Mouse (Mus musculus): ENCODE measurements around the gene Tkt. TPM values are rescaled to one million over a fixed set of nuclear protein-coding genes. Genes with fewer than 3 reads are reported as not detected.

Gene Tkt
- polyA plus RNA-seq, 1 experiment, result 269 TPM

GRCm38 (mm10) chr14:30610304-30610703 is 62.1 kb downstream of the Tkt start:
- Histone ChIP-seq H3K4me1 (replicated peaks; ENCODE audit: control insufficient read depth, insufficient read depth, low read length) (peaks cover 17% of the 10 kb centered on the region), H3K4me3 (ENCODE audit: control insufficient read depth, insufficient read depth, low read length) (no peak overlapping the region), H3K36me3 (ENCODE audit: control insufficient read depth, insufficient read depth, low read length) (peaks cover 14% of the 10 kb centered on the region), H3K27me3 (ENCODE audit: control insufficient read depth, insufficient read depth, low read length) (no peaks in the 10 kb centered on the region), H3K27ac (ENCODE audit: control insufficient read depth, insufficient read depth, low read length) (no peak overlapping the region)
- TF ChIP-seq POLR2A (IDR thresholded peaks at IDR 0.05; ENCODE audit: control insufficient read depth, extremely low read depth, insufficient read depth, low read length, poor library complexity) (no peak), CTCF (IDR thresholded peaks at IDR 0.05; ENCODE audit: borderline replicate concordance, control insufficient read depth, extremely low read depth, insufficient read depth, low read length, poor library complexity) (no peak)
- 95% methylated on average over 2 of the region's 2 CpGs for WGBS
- DNase-seq, result no peak

- H3K4me1 ChIP-seq (replicated peaks; ENCODE audit: control insufficient read depth, insufficient read depth, low read length), result peaks cover 17% of the 10 kb centered on the region
- WGBS, result 92% methylated on average over 3 of the region's 3 CpGs
- H3K27ac ChIP-seq (ENCODE audit: control insufficient read depth, insufficient read depth, low read length), result no peak overlapping the region
- no peak overlapping the region for H3K4me3 ChIP-seq (ENCODE audit: control insufficient read depth, insufficient read depth, low read length)
- H3K36me3 ChIP-seq (ENCODE audit: control insufficient read depth, insufficient read depth, low read length), result peaks cover 12% of the 10 kb centered on the region
- no peak for DNase-seq
- TF ChIP-seq CTCF (IDR thresholded peaks at IDR 0.05; ENCODE audit: borderline replicate concordance, control insufficient read depth, extremely low read depth, insufficient read depth, low read length, poor library complexity) (no peak), POLR2A (IDR thresholded peaks at IDR 0.05; ENCODE audit: control insufficient read depth, extremely low read depth, insufficient read depth, low read length, poor library complexity) (no peak)
- no peaks in the 10 kb centered on the region for H3K27me3 ChIP-seq (ENCODE audit: control insufficient read depth, insufficient read depth, low read length)
Measured at GRCm38 (mm10) chr14:30610940-30611339, 62.8 kb downstream of the Tkt start.

GRCm38 (mm10) chr14:30612523-30612922 is 64.4 kb downstream of the Tkt start:
- peak; percentile 77 for DNase-seq
- Histone ChIP-seq H3K36me3 (ENCODE audit: control insufficient read depth, insufficient read depth, low read length) (peaks cover 12% of the 10 kb centered on the region), H3K4me3 (ENCODE audit: control insufficient read depth, insufficient read depth, low read length) (no peak overlapping the region), H3K27me3 (ENCODE audit: control insufficient read depth, insufficient read depth, low read length) (no peaks in the 10 kb centered on the region), H3K4me1 (replicated peaks; ENCODE audit: control insufficient read depth, insufficient read depth, low read length) (peaks cover 14% of the 10 kb centered on the region), H3K27ac (ENCODE audit: control insufficient read depth, insufficient read depth, low read length) (no peak overlapping the region)
- WGBS, result 18% methylated on average over 7 of the region's 7 CpGs
- TF ChIP-seq POLR2A (IDR thresholded peaks at IDR 0.05; ENCODE audit: control insufficient read depth, extremely low read depth, insufficient read depth, low read length, poor library complexity) (no peak), CTCF (IDR thresholded peaks at IDR 0.05; ENCODE audit: borderline replicate concordance, control insufficient read depth, extremely low read depth, insufficient read depth, low read length, poor library complexity) (peak; percentile 94)

- WGBS, result 88% methylated on average over 2 of the region's 2 CpGs
- H3K27me3 ChIP-seq (ENCODE audit: control insufficient read depth, insufficient read depth, low read length), result no peaks in the 10 kb centered on the region
- no peak overlapping the region for H3K4me3 ChIP-seq (ENCODE audit: control insufficient read depth, insufficient read depth, low read length)
- no peak for DNase-seq
- no peak for TF ChIP-seq POLR2A (IDR thresholded peaks at IDR 0.05; ENCODE audit: control insufficient read depth, extremely low read depth, insufficient read depth, low read length, poor library complexity)
- TF ChIP-seq CTCF (IDR thresholded peaks at IDR 0.05; ENCODE audit: borderline replicate concordance, control insufficient read depth, extremely low read depth, insufficient read depth, low read length, poor library complexity), result no peak
- peaks cover 10% of the 10 kb centered on the region for H3K4me1 ChIP-seq (replicated peaks; ENCODE audit: control insufficient read depth, insufficient read depth, low read length)
- peaks cover 12% of the 10 kb centered on the region for H3K36me3 ChIP-seq (ENCODE audit: control insufficient read depth, insufficient read depth, low read length)
- no peak overlapping the region for H3K27ac ChIP-seq (ENCODE audit: control insufficient read depth, insufficient read depth, low read length)
Measured at GRCm38 (mm10) chr14:30612962-30613715, 65.0 kb downstream of the Tkt start.

- no peaks in the 10 kb centered on the region for H3K36me3 ChIP-seq (ENCODE audit: control insufficient read depth, insufficient read depth, low read length)
- WGBS, result 80% methylated on average over 2 of the region's 2 CpGs
- TF ChIP-seq CTCF (IDR thresholded peaks at IDR 0.05; ENCODE audit: borderline replicate concordance, control insufficient read depth, extremely low read depth, insufficient read depth, low read length, poor library complexity) (no peak), POLR2A (IDR thresholded peaks at IDR 0.05; ENCODE audit: control insufficient read depth, extremely low read depth, insufficient read depth, low read length, poor library complexity) (no peak)
- H3K4me1 ChIP-seq (replicated peaks; ENCODE audit: control insufficient read depth, insufficient read depth, low read length), result peaks cover 5% of the 10 kb centered on the region; the same call in 1 of the 2 replicates
- DNase-seq, result no peak
- no peak overlapping the region for H3K4me3 ChIP-seq (ENCODE audit: control insufficient read depth, insufficient read depth, low read length)
- no peak overlapping the region for H3K27ac ChIP-seq (ENCODE audit: control insufficient read depth, insufficient read depth, low read length)
- no peaks in the 10 kb centered on the region for H3K27me3 ChIP-seq (ENCODE audit: control insufficient read depth, insufficient read depth, low read length)
Measured at GRCm38 (mm10) chr14:30616751-30617150, 68.6 kb downstream of the Tkt start.

GRCm38 (mm10) chr14:30618746-30619275 is 70.7 kb downstream of the Tkt start:
- Histone ChIP-seq H3K36me3 (ENCODE audit: control insufficient read depth, insufficient read depth, low read length) (no peaks in the 10 kb centered on the region), H3K27me3 (ENCODE audit: control insufficient read depth, insufficient read depth, low read length) (no peaks in the 10 kb centered on the region), H3K4me3 (ENCODE audit: control insufficient read depth, insufficient read depth, low read length) (no peak overlapping the region), H3K27ac (ENCODE audit: control insufficient read depth, insufficient read depth, low read length) (no peak overlapping the region), H3K4me1 (replicated peaks; ENCODE audit: control insufficient read depth, insufficient read depth, low read length) (peaks cover 7% of the 10 kb centered on the region)
- TF ChIP-seq CTCF (IDR thresholded peaks at IDR 0.05; ENCODE audit: borderline replicate concordance, control insufficient read depth, extremely low read depth, insufficient read depth, low read length, poor library complexity) (no peak), POLR2A (IDR thresholded peaks at IDR 0.05; ENCODE audit: control insufficient read depth, extremely low read depth, insufficient read depth, low read length, poor library complexity) (no peak)
- DNase-seq, result no peak
- WGBS, result 95% methylated on average over 2 of the region's 2 CpGs

All from thymus, adult 2 months (tissue).